Mouse (Mus musculus) neural tube, embryonic 10.5 days (tissue): ENCODE results near the gene Amelx.

Source experiments
- DNase-seq: peaks from one replicate; pipeline ENCODE4 v3.0.0-alpha.2; 2017; ENCODE audit warnings: low spot score; ENCODE audit errors: extremely low spot score

Amelx gene

GRCm38 (mm10) chrX:169187100-169187499 lies at the start of gene Amelx:
Amelx (minus strand) TSS chrX:169187200.
- no peak for DNase-seq

GRCm38 (mm10) chrX:169222357-169223062 lies 35.5 kb upstream of the Amelx start:
- DNase-seq, result no peak

DNA sequence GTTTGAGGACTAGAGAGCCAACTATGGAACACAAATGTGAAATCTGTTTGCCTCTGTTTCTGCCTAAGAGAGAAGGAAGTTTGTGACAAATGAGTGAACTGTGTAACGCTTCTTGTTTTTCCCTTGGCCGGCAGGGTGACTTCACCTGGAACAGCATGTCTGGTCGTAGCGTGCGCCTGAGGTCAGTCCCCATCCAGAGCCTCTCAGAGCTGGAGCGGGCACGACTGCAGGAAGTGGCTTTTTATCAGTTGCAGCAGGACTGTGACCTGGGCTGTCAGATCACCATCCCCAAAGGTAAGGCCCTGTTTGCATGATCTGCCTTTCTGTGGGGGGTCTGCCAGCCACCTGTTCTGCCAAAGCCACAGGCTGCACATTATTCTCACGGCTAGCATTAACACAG lies 33.1 kb upstream of the Amelx start:
- no peak for DNase-seq

GRCm38 (mm10) chrX:169210019-169210418 lies 23.0 kb upstream of the Amelx start:
- DNase-seq, result no peak

GRCm38 (mm10) chrX:169178634-169179033 lies 8.4 kb downstream of the Amelx start:
- no peak for DNase-seq

DNA sequence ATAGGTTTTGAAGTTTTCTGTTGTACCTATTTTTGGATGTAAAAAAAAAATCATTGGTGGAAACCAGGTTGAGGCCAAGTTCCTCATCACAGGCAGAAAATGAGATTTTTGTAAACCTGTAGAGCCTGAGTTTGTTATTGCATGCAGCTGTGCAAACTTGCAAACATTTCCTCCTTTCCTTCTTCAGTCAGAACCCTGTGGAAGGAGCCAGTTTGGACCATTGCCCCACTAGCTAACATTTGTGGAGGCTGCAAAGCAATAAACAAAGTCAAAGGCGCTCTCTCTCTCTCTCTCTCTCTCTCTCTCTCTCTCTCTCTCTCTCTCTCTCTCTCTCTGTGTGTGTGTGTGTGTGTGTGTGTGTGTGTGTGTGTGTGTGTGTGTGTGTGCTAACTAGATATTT lies 13.2 kb downstream of the Amelx start:
- no peak for DNase-seq

GRCm38 (mm10) chrX:169170981-169171380 lies 16.0 kb downstream of the Amelx start:
- no peak for DNase-seq

GRCm38 (mm10) chrX:169158385-169158784 lies 28.6 kb downstream of the Amelx start:
- no peak for DNase-seq

DNA sequence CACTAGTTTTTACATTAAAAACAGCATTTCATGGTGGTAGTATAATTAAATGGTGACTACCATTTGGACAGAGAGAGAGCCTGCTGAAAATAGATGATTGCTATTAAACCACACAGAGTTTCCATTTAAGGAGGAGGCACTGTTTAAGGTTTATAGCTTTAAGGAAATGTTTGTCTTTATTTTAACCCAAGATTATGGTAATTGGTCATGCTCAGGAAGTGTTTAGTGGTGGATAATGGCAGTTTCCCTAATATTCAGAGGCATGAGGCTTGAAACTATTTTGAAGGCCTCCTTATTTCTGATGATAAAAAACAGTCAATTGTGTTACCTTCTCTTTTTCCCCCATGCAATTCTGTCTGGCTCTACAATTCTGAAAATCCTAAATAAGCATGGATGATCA lies 33.2 kb downstream of the Amelx start:
- DNase-seq, result no peak

DNA sequence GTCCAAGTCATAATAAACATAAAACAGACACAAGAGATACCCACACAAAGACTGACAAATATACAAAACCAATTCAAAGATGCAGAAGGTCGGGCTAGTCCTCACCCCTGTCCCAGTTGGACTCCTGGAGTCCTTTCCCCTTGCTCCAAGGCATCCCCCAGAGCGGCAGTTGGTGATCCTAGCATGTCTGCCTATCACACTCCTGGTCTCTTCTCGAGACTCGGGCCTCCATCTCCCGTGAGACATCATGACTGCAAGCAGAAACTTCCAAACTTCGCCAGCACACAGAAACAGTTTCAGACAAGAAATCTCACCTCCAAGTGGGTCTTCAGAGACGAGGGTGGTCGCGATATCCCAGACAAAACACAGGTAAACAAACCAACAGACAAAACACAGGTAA lies 46.5 kb downstream of the Amelx start:
- DNase-seq, result no peak

DNA sequence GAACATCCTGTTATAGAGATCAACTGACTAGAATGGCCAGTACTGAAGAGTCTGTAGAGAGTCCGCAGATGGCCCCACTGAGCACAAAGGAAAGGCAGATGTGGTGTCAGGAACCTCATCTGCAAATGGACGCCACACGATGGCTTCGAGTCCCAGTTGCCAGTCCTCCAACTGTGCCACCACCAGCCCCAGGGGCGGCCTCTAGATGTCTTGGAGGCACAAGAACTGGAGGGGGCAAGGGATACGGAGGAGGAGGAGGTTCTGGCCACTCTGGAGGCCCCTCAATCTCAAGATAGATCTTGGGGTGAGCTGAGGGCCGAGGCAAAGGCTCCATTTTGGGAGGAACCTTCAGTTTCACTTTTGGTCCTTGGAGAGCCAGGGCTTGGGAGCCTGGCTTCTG lies 47.2 kb downstream of the Amelx start:
- DNase-seq, result no peak
